Mouse (Mus musculus): ENCODE measurements around the gene Fam83b.

GRCm38 (mm10) chr9:76566515-76567280, at the start of gene Fam83b:
- TF ChIP-seq CTCF (IDR thresholded peaks at IDR 0.05; ENCODE audit: low read depth) (no peak), EP300 (IDR thresholded peaks at IDR 0.05; ENCODE audit: low read depth) (no peak)
